Mouse (Mus musculus) T-cell, adult 2 months (primary cell): ENCODE results near the gene Bad.
A peak's percentile ranks its signal among the peaks of the same experiment; 100 is the strongest.

Experiments
- DNase-seq: peaks from one replicate; pipeline ENCODE4 v3.0.0; 2022; ENCODE audit warnings: low spot score

Bad gene

DNA sequence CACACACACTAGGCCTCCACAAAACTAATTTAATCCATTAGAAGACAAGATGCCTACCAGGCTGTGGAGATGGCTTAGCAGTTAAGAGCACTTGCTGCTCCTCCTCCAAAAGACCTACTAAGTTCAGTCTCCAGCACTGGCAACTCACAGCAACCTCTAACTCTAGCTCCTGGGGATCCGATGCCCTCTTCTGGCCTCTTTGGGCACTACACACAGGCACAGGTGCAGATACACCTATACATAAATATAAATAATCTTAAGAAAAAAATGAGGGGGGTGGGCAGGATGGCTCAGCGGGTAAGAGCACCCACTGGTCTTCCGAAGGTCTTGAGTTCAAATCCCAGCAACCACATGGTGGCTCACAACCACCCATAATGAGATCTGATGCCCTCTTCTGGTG, 5.4 kb upstream of the Bad start:
- DNase-seq, result peak; percentile 38

DNA sequence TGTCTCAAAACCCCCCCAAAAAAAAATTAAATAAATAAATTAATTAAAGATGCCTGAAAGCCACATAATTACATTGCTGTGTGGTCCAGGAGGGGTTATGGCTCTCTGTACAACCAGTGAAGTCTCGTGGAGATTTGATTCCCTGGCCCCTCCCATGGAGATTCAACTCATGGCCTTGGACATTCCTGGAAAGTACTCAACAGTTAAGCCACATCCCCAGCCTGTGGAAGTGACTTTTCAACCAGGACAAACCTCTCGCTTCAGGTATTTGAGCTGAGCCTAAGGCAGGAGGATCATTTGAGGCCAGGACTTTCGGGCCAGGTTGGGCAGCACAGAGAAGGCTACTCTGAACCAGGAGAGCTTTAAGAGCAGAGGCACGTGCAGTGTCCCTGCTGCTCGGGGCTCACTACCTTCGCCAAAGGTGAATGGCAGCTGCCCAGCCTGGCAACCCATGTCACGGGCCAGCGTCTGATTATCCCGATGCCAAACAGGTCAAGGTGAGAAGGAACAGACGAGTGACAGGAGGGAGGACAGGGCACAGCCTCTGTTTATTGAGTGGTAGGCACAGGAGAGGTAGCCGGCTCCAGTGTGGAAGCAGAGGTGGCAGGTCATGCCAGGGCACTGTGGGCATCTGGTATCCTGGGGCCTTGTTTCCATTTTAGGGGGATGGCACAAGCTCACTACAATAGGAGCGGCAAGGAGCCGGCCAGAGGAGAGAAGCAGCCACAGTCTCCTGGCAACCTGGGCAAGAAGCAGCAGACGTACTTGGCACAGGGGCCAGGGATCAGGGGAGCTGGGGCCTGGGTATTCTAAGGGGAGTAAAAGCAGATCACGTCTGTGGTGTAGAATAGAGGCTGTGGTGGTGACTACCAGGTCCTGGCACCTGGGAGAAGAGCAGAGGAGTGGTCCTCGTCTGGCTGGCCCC, 3.9 kb upstream of the Bad start:
- no peak for DNase-seq

DNA sequence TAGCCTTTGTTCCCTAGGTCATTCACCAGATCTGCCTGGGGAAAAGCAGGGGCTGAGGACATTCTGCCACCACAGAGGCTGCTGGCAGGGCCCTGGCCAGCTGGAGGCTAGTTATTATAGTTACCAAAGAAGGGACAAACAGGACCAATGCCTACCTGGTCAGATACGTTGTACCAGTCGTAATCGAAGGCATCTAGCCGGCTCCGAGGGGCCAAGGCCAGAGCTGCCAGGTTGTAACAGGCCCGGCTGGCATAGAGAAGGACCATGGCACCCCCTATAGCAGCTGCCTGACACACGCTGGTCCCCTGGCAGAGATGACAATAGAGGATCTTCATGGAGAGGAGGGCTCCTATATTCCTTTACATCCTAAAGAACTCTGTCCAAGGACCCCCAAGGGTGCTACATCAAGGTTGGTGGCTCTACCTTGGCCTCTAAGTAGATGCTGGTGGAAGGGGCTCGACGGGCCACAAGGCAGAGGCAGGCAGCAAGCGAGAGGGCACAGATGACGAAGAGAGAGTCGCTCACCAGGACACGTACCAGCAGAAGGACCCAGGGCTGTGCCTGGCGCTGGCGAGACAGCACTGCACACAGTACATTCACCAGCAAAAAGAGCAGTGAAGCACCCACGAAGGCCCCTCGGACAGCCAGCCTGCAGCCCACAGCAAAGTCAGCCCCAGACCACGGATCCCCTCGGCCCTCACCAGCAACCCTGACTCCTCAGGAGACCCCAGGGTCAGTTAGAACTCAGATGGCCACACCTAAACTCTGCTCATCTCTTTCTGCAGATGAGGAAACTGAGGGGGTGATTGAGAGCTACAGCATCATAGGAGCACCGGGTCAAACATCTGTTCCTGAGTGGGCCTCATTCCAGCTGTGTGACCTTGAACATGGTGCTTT, 2.3 kb upstream of the Bad start:
- DNase-seq, result no peak

DNA sequence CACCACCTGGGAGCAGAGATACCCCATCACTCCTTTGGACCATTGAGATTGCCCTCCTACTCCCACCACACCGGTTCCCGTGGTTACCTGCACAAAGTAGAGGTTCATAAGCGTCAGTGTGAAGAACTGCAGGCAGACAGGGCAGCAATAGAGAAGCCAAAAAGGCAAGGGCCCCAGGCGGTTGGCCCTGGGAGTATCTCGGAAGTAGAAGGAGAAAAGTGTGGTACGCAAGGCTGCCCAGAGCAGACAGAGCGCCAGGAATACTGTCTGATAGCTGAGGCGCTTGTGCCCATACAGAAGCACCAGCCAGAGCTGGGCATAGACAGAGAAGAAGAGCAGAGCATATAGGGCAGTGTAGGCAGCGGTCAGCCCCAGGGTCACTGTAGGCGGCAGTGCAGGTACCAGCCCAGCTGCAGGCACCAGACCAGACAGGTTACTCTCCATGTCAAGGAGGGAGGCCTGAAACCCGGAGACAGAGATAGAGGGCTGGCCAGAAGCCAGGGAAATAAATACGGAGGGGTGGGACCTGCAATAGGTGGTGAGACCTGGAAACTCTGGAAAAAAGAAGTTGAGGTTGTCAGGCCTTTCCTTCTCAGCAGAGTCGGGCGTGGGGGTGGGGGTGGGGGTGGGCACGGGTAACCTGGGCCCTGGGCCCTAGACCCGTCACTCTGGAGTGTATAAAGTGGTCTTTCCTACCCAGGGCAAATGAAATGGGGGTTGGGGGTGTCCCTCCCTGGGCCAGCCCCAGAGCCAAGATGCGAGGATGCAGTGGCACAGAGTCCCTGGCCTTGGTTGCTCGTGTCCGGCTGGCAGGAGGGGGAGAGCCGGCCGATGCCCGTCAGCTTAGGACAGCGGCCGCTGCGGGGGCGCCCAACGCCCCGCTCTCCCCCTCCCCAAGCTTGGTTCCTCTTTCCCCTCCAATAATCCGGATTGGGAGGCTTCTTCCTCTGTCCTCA, 987 bp upstream of the Bad start:
- no peak for DNase-seq

DNA sequence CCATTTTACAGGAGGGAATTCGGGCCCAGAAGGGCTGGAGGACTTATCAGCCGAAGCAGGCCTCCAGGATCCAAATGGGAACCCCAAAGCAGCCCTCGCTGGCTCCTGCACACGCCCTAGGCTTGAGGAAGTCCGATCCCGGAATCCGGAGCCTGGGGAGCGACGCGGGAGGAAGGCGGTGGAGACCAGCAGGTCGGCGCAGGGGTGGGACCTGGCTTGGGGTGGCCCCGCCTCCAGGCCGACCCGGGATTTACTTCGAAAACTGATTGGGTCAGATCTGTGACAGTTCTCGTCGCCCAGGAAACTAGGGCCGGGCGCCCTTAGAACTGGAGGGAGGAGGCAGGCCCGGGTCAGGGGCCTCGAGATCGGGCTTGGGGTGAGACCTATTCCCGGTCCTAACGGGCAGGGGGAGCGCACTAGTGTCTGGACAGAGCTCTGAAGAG, 609 bp downstream of the Bad start, which contains the start of gene Gpr137:
Gene Gpr137, minus strand, starts transcription at position 232 of the 443 bp plus-strand sequence.
- DNase-seq, result peak; percentile 87

DNA sequence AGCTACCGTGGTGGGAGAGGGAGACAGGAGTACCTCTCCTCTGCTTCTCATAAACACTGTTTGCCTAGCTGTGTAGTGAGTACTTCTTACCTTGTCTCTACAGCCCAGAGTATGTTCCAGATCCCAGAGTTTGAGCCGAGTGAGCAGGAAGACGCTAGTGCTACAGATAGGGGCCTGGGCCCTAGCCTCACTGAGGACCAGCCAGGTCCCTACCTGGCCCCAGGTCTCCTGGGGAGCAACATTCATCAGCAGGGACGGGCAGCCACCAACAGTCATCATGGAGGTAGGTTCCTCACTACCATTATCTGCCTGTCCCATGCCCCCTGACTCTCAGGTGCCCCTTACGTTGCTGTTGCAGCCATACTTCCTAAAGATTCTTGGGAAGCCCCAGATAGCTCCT, 1.1 kb downstream of the Bad start:
- DNase-seq, result no peak

DNA sequence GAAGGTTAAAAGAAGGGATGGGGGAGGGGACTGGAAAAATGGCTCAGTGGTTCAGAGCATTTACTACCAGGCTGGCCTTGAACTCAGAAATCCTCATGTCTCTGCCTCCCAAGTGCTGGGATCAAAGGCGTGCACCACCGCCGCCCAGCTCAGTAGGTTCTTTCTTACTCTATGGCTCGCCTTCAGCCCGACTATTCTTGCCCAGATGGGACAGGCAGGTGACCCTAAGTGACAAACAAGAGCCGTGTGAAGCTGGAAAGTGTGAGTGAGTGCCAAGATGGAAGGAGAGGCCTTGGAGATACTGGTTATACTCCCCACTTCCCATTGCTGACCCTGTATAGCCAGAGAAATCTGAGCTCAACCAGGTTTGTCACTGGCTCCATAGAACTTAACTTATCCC, 2.0 kb downstream of the Bad start:
- no peak for DNase-seq

DNA sequence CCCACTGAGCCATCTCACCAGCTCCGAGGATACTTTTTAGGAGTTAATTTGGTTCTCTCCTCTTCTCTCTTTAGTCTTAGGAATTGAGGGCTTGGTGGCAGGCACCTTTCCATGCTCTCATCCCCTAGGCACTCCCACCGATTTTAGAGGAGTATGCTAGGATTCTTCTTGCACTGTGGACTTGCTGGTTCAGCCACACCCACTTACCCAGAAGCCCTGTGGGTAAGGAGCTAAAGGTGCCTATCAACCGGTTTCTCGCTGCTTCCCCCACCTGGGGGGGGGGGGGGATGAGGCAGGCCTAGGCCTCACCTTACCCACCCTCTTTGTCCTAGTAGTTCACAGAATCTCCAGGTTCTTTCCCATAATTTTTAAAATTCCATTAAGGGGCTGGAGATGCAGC, 6.1 kb downstream of the Bad start:
- no peak for DNase-seq

DNA sequence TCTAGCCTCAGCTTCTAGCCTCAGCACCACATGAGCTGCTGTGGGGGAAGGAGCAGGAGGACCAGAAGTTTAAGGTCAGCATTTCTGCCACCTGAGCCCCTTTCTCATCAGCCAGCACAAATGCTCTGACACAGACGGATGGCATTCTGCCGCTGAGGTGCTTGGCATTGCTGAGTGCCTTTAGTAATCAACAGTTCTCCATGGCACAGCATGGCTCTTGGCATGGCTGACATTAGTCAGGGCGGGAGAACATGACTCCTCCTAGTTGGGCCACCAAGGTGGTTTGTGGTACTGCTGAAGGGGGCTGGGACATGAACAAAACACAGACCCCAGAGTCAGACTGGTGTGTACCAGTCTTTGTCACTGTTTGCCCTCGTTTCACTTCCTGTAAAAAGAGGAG, 6.5 kb downstream of the Bad start:
- no peak for DNase-seq

DNA sequence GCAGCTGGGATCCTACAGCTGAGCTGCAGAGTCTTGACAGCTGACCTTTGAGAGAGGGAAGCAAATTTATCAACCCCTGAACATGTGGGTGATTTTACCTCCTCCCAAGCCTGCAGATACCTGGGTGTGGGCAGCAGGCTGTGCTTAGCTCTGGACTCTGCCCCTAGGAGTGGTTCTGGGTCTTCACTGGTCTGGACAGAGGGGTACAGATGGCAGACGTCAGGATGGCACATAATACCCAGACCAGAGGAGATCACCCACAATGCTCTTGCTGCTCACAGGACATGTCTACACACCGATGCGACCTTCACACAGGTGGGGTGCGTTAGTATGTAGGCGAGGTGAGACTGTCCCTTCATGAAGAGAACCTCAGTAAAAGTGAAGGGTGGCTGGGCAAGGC, 7.9 kb downstream of the Bad start:
- no peak for DNase-seq

DNA sequence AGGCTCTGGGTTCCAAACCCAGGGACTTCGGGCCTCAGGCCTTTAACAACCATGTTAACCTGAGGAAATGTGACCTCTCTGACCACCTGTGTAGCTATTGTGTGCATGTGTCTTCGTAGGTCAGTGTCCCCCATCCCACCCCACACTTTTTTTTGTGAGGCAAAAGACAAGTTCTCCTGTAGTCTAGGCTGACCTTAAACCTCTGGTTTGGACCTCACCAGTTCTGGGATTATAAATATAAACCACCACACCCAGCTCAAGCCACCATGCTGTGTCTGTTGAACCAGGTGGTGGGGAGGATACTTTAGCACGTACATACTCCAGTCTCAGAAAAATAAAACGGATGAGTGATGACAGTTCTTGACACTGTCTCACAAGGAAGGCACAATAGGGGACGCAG, 8.3 kb downstream of the Bad start:
- DNase-seq, result no peak

DNA sequence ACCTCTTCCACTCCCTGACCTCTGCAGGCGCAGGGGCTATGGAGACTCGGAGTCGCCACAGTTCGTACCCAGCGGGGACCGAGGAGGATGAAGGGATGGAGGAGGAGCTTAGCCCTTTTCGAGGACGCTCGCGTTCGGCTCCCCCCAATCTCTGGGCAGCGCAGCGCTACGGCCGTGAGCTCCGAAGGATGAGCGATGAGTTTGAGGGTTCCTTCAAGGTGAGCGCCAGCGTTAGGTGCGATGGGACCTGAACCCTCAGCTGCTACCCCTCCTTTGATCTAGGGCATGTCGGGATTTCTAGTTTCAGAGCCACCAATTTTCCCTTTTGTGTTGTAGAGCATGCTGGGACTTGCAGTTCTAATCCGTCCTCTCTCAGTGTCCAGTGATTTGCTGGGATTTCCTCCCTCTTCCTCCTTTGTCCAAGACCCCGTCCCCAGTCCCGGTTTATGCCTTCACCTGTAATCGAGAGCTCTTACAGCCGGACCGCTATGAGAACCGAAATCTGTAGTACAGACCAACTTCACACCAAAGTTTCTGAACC, 9.0 kb downstream of the Bad start:
- DNase-seq, result peak; percentile 37

DNA sequence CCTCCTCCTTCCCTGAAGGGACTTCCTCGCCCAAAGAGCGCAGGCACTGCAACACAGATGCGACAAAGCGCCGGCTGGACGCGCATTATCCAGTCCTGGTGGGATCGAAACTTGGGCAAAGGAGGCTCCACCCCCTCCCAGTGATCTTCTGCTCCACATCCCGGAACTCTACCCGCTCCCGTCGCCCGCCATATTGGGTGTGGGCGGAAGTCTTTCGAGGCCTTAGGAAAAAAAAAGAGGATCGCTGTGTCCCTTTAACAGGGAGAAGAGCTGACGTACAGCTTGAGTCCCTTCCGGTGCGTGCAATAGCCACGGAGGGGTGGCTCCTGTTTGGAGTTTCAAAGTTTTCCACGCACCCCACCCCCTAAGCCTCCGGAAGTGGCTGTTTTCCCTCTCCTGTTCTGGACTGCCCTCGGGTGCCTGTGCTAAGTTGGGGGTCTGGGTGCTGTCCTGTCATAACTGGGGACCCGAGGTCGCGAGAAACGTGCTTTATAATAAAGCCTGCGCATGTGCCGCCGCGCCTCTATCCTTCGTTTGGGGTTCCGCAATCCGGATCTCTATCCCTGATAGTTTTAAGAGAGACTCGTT, 9.8 kb downstream of the Bad start:
- peak; percentile 62 for DNase-seq

DNA sequence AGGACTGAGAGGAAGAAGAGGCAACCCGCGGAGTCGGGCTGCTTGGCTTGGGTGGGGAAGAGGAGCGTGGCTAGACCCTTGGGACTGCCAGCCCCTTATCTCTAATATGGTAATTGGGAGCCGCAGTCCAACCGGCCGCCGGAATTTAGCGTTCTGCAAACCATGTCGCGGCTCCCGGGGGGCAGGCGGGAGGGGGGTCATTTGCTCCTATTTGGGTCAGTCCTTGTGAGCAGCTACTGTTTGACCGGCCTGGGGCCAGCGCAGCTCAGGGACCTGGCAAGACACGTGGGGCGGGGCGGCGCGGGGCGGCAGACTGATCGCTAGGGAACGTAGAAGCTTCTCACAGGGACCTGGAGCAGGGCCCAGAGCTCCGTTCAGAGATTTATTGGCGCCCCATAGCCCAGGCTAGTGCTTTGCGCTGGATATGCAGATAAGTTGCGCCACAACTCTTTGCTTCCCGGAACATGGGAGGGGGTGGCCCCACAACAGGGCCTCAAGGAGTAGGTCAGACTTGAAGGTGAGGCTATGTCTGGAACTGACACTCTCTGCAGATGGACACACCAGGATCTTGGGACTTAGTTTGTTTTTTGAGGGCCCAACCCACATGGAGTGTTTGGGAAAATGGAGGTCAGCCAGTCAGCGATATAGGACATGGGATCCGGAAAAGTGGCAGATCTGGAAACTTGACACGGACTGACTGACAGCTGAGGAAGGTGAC, 10.5 kb downstream of the Bad start:
- DNase-seq, result peak; percentile 34

DNA sequence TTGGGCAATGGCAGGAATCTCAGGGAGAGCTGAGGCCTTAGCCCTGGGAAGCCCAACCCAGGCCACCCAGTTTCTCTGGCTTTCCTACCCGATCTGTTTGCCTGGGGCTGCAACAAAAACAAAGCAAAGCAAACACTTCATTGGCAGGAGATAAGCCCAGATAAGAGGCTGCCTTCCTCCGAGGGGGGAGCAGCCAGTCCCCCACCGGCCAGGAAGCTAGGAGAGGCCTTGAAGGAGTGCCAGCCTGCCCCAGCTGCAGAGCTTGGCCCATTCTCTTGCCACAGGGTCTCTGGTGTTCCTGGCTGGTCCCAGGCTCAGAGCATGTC, 11.0 kb downstream of the Bad start:
- DNase-seq, result no peak

DNA sequence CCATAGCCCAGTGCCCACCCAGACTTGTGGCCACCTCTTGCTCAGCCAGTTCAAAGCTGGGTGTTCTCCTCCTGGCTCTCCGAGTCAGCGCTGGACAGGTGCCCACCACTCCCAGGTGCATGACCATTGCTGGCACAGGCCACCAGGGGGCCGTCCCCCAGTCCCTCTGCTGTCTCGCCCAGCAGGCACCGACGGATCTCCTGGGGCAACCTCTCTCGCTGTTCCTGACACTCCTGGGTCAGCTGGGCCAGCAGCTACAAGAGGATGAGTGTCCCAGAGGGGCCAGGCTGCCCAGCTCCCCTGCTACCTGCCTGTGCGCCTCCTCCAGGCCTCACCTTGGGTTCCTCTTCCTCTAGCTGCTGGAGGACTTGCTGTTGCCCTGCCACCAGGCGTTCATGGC, 12.4 kb downstream of the Bad start:
- DNase-seq, result no peak

DNA sequence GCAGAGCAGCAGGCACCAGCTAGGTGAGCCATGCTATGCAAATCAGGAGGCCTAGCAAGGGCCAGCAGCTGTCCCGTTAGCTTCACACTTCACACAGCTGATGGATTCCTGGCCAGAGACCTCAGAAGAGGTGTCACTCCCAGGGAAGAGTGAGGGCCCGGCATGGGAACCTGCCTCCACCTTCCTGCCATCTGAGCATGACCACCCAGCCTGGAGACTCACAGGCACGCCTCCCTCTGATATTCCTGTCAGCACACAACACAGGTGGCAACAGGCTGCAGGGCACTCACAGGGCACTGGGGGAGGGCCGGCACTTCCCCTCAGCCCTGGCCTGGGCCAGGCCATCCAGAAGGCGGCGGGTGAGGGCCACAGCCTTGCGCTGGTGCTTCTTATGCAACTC, 13.8 kb downstream of the Bad start:
- no peak for DNase-seq

DNA sequence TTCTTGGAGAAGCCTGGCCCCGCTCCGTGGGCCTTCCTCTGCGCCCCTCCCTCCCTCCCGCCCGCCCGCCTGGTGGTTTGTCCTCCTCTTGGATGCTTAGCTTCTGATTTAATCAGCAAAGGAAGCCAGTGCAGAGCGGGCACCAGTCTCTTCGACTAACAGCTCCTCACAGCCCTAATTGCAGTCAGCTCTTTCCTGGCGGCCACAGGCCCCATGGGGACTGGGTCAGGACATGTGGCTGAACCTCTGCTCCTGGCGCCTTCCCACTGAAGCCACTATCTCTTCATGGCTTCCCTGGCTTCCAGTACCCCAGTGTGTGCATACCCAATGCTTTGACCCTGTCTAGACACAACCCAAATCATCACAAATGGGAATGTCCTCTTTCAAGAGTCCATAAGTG, 14.8 kb downstream of the Bad start:
- DNase-seq, result no peak

DNA sequence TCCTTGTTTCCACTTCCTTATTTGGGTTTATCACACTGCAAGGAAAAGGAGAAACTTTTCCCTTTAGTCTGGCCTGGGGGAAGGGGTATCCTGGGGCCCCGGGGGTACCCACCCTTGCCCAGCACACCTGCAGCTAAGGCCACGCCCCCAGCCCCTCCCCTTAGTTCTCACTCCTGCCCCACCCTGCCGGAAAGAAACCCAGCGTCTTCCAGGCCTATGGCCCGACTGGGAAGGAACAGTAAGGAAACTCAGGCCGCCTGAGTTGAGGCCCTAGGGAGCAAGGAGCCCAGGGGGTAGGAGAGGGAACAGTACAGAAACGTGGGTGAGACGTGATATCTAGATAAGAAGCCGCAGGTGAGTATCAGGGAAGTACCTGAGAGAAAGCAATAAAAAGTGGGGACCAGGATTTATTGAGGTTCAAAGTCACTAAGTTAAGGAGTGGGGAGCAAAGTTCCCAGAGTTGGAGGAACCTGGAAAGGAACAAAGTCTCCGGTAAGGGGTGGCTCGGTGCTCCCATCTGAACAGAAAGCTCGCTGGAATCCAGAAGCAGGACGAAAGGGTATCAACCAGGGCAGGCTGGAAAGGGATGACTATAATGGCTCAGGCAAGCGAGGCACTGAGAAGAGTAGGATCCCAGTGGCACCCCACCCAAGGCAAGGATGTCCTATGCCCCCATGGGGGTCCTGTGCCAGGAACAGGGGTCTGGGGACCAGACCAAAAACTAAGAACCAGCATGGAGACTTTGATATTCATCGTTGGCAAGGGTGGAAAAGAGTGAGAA, 27.0 kb downstream of the Bad start:
- DNase-seq, result no peak

DNA sequence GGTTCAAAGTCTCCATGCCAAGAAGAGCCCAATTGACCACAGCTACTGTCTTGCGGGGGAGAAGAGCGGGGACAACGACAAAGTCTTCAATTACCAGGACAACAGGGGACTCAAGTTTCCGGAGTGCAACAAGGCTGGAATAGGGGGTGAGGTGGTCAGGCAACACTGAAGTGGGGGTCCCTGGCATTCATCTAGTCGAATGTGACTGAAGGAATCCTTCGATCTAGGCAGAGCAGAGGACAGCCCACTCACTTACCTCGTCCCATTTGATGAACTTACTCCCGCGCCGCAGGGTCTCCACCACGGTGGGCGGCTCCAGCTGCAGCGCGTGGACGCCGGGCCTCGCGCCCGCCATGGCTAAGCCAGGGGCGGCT, 27.6 kb downstream of the Bad start:
- no peak for DNase-seq
